Mouse (Mus musculus) left cerebral cortex, adult 18-20 months (tissue): ENCODE data around the gene Spc24. TPM values are rescaled to one million over a fixed set of nuclear protein-coding genes. Genes with fewer than 3 reads are reported as not detected.
A peak's percentile ranks its signal among the peaks of the same experiment; 100 is the strongest.
"Not testable (repeated sequence)": the region's sequence is repeated elsewhere in the genome, so short reads cannot be mapped to it uniquely, and the experiment has no call there.

Experiments
- DNase-seq, 2 experiments: peaks; one replicate each; pipeline ENCODE4 v3.0.0; 2021 to 2022; ENCODE audit warnings: low spot score in 2 of 2, mixed read lengths in 1 of 2
- total RNA-seq, 2 experiments: library from RNA; stranded (reverse); gene quantifications; 2 replicates each; pipeline ENCODE4 v1.2.3; 2021

The Spc24 gene
- total RNA-seq, 2 experiments from 2014 or later, result 3.1 to 5.0 TPM

DNA sequence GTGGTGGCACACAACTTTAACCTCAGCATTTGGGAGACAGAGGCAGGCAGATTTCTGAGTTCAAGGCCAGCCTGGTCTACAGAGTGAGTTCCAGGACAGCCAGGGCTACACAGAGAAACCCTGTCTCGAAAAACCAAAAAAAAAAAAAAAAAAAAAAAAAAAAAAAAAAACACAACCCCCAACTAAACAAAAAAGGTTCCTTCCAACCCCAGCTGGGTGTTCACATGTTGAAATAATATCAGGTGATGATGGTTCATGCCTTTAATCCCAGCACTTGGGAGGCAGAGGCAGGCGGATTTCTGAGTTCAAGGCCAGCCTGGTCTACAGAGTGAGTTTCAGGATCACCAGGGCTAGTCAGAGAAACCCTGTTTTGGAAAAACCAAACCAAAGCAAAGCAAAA, 26.2 kb upstream of the Spc24 start:
- not testable (repeated sequence) for DNase-seq

DNA sequence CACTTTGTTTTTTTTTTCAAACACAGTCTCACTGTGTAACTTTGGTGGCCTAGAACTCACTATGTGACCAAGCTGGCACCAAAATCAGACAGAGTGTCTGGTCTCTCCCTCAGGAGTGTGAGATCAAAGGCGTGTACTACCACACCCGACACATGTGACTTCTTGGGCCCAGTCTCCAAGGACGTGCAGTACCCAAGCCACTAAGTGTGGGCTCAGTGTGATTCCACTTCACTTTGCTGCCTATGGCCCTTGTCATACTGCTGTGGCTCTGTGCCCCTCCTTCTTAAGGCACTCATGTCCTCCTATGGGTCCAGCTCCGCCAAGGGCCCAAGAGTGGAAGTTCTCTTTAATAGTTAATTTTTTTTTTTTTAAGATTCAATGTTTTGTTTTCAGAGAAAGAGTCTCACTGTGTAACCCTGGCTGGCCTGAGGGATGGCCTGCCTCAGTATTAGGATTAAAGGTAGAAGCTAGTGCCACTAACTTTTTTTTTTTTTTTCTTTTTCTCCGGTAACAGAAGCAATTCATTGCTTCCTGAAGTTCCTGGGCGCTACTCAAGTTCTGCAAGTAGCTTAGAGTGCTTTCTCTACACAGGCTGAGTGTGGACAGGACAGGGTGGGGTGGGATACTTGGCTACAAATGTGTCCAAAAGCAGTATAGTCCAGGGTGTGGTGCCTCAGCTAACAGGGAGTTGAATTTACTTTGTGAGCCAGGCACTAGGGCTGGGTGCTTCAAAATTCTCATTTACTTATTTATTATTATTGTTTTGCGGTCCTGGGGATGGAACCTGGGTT, 24.6 kb upstream of the Spc24 start:
- no peak for DNase-seq

DNA sequence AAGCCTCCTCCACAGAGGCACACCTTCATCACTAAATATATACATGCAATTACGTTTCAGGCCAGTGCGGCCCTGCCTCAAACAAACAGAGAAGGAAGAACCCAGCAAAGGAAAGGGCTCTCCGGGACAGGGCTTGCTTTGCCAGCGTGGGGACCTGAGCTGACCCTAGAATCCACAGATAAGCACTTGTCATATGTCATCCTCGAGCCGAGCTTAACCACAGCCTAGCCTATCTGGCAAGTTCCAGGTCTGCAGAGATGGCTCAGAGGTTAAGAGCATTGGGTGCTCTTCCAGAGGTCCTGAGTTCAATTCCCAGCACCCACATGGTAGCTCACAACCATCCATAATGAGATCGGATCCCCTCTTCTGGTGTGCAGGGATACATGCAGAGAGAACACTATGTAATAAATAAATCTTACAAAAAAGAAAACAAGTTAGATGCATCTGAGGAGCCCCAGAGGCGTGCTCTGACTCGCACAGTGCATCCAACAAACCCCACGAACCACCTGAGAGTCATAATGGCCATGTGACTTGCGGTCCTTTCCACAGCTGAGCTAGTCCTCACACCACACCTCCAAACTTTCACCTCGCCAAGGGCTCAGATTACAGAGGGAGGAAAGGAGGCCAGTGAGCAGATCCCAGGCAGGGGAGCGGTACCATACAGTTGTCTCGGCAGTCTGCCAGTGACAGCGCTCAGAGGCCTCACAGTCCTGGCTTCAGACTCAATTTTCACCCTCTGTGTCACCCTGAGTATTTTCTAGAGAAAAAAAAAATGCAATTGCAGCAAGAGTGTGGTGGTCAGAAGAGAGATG, 21.8 kb upstream of the Spc24 start:
- no peak for DNase-seq

DNA sequence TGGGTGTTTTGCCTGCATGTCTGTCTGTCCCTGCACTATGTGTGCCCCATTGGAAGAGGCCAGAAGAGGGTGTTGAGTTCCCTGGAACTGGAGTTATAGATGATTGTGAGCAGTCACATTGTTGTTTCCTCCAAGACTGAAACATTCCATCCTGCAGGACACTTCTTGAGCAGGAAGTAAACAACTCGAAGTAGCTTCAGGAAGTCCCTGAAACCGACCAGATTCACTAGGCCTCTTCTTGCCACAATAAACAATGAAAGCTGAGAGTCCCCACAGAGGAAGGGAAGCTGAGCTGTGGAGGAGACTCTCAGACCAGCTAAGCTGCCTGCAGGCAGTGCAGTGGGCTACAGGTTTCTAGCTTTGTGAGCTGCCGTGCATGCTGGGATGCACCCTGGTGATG, 17.6 kb upstream of the Spc24 start:
- DNase-seq, result no peak

DNA sequence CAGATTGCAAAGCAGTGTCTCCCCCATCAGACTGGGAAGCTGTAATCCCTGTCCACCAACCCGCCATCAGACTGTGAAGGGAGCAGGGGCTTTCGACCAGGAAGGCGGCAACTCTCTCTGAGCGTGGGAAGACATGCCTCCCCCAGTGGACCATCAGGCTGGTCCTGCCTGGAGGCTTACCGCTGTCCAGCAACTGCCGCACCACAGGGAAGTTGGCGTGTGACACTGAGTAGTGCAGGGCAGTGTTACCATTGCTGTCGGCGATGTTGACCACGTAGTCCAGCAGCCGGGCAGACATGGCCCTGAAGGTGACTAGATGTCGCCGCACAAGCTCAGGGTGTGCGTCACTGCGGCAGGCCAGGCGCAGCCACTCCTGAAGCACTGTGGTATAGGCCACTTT, 14.2 kb upstream of the Spc24 start:
- no peak for DNase-seq

DNA sequence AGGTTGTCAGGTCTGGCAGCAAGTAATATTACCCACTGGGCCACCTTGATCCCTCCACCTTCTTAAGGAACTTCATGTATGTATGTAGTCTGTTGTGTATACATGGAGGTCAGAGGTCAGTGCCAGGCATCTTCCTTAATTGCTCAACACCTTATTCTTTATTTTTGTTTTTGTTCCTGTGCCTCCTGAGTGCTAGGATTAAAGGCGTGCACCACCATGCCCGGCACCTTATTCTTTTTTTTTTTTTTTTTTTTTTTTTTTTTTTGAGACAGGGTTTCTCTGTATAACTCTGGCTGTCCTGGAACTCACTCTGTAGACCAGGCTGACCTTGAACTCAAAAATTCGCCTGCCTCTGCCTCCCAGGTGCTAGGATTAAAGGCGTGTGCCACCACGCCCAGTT, 13.3 kb upstream of the Spc24 start:
- DNase-seq, result not testable (repeated sequence)

DNA sequence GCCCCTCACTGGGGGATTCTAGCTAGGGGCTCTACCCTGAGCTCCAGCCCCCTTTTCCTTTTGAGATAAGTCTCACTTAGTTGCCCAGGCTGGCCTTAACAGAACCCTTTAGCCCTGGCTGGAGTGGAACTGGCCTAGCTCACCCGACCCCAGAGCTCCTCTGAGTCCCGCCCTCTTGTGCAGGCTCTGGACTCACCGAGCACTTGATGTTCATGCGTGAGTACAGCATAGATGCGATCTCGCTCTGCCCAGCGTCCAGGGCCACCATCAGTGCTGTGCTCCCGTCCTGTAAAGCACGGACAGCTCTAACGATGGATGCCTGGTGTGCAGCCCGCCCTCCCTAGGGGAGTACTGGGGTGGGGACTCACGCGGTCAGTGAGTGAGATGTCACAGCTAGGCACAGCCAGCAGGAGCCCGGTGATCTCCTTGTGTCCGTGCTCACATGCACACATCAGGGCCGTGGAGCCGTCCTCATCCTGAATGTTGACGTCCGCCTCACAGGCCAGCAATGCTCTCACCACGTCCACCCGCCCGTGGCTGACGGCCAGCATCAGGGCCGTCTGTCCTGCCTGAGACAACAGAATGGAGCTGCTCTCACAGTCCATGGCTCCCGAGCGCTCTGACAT, 9.6 kb upstream of the Spc24 start:
- no peak for DNase-seq

DNA sequence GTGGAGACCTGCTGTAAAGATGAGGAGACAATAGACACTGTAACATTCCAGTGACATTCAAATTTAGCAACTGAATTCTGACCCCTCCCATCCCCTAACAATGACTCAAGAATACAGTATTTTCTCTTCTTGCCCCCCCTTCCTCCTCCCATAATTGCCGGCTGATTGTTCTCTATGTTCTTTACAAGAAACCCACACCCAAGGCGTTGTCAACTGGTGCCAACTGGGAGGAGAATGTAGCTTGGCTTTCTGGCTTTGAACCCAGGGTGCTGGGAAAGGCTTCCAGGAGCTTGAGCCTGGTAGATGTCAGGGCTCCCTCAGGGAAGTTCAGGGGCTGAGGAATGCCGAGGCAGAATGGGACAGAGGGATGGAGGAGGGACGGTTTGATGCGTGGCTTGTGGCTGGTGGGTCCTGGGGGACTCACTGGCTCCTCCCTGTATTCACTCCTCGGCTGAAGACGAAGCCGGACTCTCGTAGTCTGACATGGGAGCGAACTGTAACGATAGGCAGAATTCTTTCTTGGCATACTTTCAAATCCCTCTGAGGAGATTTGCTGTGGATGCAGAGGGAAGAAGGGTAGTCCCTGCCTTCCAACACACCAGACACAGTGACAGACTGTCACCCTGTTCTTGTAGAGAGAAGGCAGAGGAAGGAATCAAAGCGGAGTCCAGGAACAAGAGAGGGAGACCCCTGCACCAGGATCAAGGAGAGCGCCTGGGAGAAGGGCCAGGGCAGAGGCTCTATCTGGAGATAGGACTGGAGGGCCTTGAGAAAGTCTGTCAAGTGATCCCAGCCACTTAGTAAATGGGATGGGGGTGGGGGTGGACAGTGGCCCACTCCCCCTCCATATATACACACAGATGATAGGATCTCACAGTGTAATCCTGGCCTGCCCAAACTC, 8.7 kb upstream of the Spc24 start:
- no peak for DNase-seq

DNA sequence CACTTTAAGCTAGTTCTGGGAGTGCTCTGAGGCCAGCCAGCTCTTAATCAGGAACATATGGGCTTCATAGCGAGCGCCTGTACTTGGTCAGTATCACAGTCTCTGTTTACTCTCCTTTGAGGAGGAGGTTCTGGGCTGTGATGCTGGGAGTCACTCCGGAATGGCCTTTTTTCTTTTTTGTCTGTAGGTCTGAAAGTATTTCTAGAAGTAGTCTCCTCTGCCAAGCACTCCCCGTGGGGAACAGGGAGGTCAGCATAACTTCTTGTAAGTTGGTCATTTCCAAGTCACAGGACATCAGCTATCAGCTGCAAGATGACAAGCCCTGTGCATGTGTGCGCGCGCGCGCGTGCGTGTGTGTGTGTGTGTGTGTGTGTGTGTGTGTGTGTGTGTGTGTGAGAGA, 7.8 kb upstream of the Spc24 start:
- no peak for DNase-seq

DNA sequence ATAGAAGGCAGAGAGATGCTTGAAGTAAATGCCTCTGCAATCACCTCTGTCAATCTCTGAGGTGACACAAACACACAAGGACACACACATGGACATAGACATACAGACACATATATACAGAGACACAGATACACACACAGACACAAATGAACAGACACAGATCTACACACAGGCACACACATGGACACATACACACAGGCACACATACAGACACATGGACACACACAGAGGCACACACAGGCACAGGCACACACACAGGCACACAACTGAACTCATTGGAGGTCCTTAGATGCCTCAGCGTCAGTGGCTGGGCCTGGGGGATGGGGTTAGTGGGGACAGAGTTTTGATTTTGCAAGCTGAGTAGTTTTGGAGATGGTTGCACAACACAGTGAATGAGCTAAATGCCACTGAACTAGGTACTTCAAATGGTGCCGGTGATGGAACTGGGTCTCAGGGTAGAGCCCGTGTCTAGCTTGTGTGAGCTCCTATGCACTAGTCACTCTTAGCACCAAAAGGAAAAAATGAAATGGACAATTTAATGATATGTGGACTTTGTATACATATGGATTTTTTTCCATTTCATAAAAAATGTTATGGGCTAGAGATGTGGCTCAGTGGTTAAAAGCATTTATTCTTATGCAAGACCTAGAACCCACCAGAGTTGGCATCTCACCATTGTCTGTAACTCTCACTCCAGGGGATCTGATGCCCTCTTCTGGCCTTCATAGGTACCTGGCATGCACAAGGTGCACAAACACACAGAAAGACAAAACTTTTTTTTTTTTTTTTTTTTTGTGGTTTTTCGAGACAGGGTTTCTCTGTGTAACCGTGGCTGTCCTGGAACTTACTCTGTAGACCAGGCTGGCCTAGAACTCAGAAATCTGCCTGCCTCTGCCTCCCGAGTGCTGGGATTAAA, 4.2 kb upstream of the Spc24 start:
- no peak for DNase-seq

DNA sequence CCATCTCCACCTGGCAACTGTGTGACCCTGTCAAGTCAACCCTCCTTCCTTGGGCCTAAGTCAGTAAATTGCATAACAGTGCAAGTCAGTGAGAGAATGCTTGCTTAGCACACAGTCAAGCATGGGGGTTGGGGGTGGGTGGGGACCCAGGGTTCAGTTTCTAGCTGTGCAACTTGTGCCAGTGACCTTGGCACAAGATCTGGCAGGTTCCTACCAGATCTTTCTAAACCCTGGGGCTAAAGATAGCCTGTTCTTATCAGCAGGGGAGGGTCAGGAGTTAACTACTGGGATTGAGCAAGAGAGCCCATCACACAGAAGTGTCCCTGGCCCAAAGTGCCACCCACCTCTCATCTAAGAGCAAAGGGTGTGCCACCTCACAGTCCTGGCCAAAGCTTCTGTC, 2.0 kb upstream of the Spc24 start:
- DNase-seq, result no peak

DNA sequence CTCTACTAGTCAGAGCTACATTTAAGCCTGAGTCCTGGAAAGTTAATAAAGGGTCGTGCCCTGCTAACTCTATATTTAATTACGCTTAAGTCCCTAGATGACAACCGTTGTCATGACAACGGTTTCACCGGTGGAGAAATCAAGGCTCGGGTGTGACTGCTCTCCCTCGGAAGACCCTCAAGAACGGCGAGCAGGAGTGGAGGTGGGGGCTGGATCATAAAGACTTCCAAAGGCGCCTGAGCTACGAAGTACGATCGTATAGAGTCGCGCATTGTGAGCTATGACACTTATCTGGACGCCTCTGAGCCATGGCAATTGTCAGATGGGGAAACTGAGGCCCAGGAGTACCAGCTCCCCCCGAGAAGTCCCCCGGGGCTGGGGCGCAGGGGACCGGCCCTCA, 385 bp downstream of the Spc24 start:
- DNase-seq, result no peak

DNA sequence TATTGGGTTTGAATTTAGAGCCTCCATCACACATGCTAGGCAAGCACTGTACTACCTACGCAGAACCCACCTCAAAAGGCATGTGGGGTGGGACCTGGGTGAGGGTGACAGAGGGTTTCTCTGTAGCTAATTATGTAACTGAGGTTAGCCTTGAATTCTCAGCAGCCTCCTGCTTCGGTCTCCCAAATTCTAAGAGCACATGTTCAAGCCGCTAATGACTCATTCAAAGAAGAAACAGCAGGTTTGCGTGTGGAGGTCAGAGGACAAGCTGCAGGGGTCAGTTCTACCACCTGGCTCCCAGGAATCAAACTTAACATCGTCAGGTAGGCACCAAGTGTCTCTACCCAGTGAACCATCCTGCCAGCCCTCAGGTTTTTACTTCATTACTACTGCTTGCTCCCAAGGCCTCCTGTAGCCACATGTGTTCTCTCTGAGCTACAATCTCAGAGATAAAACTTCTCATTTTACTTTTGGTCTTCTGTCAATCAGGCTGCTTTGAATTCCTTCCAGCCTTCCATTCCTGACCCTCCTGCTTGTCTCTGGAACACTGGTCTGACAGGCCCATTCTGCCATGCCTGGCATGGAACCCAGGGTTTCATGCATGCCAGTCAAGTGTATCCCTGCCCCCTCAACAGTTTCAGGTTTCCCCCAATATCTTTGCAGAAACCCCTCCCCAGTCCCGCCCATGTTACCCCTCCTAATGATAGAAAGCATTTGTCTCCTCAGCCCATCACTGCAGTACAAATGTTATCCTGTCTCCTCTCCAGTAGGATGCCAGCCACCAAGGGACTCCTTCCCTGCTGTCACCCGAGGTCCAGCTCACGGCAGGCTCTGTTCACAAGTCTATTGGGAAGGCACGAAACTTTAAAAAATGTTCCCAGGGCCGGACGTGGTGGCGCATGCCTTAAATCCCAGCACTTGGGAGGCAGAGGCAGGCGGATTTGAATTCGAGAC, 1.2 kb downstream of the Spc24 start:
- DNase-seq, result no peak

DNA sequence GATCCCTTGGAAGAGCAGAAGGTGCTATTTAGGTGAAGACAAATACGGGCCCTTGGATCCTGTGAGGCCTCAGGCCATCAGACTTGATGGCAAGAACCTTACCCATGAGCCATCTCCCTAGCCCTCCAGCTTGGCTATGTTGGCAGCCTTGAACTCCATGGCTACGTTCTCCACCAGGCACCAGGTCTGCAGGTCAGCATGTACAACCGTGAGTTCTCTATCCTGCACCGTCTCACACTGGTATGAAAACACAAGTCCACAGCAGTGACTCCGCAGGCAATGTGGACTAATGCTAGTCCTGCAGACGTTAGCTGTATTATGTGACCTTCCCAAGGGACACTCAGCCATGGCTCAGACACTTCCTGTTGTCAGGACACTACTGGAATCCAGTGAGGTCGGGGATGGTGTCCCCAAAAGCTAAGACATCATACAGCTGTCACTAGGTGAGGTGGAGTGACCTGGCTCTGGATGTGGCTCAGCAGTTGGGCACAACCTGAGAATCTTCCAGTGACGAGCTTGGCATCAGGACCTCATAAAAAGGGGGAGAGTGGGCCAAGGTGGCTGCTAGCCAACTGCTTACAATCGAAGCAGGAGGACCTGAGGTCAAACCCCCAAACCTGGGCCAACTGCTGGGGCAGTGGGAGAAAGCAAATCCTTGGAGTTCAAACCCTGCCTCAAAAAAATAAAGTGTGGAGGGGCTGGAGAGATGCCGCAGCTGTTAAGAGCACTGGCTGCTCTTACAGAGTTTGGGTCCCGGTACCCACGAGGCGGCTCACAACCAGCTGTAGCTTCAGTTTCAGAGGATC, 5.4 kb downstream of the Spc24 start:
- no peak for DNase-seq

DNA sequence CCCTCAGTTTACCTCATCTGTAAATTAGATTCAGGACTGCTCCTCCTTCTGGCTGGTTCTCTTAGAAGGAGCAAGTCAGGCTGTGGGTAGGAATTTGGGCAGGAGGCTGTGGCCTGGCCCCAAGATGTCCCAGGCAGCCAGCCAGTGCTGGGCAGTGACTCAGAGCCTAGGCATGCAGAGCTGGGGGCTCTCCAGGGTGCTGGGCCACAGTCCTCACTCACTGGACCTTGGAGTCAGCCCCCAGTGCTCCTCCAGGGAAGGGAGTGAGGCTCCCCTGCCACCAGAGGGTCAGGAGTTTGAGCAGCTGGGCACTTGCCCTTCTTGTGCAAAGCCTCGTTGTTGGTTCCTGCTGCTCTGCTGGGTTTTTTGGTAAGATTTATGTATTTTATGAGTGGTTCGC, 6.1 kb downstream of the Spc24 start:
- no peak for DNase-seq

DNA sequence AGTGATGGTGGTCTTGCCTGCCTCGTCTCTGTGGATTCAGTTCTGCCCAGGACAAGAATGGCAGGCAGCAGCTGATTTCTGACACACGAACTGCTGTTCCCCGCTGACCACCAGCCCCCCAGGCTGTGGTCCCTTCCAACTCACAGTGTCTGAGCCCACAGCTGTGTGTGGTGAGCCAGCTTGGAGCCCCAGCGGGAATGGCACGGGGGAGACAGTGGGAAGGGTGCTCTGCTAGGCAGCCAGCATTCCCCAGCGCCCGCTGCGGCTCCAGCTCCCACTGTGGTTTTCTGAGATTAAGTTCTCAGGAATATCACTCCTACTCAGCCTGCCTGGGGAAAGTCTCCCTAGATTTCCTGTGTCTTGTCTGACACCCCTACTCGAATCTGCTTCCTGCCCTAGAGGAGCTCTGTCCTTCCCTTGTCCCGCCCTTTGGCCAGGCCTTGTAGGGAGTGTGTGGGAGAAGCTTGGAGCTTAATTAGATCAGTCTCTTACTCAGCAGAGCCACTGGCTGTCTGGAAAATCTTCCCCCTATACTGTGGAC, 7.8 kb downstream of the Spc24 start:
- DNase-seq, result peak; percentile 56 to 58

DNA sequence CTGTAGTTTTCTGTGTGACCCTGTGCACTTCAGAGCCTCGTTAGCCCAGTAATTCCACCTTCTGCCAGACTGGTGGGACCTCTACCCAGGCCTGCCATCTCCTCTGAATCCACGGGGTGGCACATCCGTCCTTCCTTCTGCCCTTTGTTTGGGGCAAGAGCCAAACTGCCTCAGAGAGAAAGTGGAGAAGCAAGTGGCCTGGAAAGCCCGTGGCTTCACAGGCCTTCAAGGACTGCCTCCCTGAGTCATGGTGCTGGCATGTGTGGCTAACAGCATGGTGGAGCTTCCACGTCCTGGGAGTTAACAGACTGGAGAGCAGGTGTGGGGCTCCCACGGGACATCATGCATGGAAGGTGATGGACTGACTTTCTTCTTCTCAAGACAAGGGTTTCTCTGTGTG, 8.8 kb downstream of the Spc24 start:
- DNase-seq, result no peak

DNA sequence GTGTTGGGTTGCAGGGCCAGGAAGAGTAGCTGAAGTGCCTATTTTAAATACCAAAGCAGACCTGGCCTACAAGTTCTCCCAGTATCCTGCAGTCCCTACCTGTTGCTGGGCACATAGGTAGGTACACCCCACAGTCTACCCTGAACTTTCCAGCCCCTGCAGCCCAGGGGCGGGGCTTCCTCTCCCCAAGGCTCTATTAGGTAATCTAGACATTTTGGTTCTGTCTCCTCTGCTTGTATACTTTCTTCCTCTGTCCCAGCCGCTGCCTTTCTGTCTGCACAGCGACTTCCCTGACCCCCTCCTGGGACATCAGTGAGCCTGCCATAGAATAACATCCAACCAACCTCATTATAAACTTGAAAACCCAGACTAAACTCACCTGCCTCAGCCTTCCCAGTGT, 9.7 kb downstream of the Spc24 start:
- no peak for DNase-seq
